Mouse (Mus musculus) lung, adult 18-20 months (tissue): ENCODE data around the gene Igf1r.

Experiments used
- DNase-seq, 2 experiments: peaks; one replicate each; pipeline ENCODE4 v3.0.0; 2022; ENCODE audit warnings: mixed read lengths in 2 of 2

Gene Igf1r

DNA sequence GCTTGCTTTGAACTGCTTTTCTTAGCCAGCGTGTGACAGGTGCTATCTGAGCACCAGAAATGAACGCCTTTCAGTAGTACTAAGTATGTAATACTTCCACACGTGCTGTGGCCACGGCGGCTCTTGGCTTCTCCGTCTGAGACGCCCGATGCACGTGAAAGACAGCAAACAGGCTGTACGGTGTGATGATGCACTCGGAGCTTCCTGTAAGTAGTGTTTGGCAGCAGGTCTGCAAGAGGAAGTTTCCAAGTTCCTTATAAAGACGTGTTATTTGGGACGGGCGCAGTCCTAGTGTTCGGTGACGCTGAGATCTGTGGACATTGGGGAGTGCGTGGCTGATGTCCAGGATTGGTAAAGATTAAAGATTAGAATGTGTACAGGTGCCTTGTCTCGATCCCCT, 5.4 kb downstream of the Igf1r start:
- DNase-seq = peak; percentile 38 to 57

DNA sequence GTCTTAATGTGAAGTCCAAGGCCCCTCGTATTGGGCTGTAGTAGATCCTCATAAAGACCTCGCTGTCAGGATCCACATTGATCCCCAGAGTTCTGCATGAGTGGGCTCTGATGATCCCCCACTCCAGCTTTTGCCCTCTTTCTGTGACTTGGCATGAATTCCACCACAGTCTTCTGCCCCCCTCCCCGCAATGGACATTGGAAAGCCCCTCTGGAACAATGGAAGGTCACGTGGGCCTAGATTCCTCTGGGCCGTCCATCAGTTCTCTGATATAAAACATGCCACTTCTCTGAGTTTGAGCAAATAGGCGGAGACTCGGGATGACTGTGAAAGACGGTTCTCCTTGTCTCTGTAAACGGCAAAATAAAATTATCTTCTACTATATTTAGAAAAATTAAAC, 8.1 kb downstream of the Igf1r start:
- DNase-seq = no peak

DNA sequence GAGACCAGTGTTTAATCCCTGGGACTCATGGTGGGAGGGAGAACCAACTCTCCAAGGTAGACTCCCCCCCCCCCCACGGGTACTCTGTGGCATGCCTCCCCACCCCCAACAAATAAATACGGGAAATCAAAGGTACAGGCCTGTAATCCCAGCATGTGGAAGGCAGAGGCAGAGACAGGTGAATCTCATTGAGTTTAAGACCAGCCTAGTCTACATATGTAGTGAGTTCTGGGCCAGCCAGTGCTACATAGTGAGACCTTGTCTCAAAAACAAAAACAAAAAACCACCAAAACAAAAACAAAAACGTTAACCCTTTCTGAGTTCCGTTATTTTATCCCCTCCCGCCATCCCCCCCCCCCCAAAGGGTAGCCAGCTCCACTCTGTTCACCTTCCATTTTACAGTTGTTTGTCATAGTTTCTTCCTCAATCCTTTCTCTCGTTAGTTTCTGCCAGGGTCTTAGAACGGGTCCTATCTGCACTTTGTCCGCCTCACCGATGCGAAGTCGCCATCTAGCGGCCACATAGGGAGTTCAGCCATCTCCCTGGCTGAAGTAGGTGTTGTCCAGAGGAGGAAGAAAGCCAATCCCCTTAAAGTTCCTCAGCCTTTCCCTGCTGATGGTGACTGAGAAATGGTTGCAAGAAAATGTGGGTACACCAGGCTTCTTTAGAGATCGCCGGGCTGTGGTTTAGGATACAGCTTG, 9.1 kb downstream of the Igf1r start:
- peak; percentile 79 to 84 for DNase-seq

DNA sequence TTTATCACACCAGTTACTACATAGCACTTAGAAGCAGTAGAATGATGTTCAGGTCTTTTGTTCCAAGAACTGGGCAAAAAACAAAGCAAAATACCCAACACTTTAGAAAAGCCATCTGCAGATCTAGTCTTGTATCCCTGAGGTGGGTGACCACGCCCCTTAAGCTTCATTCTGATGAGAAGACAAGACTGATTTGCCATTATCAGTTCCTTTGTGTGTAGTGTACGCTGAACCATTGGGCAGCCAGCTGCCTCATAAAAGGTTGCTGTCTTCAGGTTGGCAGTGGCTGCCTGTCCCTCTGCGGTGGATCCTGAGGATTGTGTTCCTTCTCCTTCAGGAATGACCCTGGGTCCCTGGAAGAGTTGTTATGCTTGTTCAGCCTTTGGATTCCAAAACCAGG, 11.1 kb downstream of the Igf1r start:
- no peak for DNase-seq

DNA sequence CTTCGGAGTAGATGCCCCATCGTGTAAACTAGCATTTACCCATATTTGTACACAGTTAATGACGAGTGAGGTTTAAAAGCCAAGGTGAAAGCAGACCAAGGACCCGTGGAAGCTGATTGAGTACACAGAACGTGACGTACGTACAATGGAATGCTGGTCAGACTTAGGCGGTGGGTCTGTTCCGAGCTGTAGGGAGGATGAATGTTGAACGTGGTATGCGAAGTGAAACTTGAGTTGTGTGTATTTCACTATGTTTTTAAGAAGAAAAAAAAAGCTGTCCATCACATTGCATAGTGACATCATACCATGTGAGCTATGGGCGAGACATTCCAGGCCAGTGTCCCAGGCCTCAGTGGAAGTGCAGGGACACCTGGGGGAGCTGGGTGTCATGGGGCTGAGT, 15.8 kb downstream of the Igf1r start:
- DNase-seq = peak in 1 of 2 experiments; percentile 27

DNA sequence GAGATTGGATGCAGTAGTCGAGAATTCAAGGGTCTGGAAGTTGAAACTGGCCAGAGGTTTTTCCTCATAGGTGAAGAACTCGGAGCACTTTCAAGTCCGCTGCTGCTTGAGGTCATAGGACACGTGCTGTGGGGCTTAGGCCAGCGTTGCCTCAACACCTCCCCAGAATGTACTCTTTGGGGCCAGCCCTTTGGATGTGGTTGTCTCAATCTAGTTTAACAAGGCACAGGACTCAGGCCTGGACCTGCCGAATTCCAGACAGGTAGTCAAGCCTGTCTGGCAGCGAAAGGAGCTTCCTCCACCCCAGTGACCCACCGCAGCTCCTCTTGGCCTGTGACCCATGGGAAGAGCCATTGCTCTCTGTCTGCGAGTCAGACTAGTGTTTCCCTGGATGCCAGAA, 16.4 kb downstream of the Igf1r start:
- DNase-seq = no peak

DNA sequence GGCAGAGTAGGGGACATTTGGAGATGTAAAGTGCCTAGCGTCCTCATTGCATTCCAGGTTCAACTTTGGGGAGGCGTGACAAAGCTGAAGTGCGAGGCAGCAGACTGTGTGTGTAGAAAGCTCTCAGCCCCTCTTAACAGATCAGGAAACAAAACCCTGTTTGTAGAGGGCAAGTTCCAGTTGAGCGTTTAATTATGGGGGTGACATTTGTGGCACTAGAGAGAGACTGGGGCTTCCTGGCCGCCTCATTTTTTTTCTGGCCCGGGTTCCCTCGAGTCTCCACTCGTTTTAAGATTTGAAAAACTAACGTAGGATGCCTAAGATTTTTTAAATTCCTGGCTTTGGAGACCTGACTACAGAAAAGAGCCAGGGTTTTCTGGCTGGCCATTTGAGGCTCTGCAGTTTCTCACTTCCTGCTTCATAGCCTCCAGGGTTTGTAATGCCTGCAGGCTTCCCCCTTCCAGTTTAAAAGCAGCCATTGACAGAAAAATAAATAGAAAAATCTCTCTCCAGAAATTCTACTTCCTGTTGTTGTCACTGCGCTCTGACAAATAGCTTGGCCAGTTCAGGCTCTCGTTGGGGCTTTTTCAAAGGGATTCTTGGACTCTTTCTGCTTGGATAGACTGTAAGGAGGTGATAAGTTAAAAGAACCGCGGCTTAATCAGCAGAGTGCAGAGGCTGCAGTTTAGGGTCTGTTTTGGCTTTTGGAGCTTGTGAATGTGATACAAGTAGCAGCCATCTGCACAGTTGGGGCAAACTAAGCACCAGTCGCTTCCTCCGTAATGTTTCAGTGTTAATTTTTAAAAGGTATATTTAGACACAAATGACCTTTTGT, 20.8 kb downstream of the Igf1r start:
- DNase-seq = peak; percentile 30 to 40

DNA sequence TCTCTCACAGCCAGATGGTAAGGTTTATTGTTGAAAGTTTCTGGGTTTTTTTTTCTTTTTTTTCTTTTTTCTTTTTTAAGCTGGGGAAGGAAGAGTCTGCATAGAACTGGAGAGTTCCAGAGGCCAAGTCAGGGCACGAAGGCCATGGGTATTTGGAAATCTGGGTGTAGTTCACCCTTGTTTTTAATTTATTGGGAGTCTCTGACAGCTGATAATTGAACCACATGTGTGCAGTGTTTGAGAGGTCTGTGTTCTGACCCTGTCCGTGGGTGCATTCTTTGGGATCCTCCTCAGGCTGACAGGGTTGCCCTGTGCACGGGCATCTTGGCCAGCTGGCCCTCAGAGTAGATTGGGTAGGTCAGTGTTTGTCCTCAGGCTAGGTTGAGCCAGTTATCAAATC, 29.3 kb downstream of the Igf1r start:
- no peak for DNase-seq

DNA sequence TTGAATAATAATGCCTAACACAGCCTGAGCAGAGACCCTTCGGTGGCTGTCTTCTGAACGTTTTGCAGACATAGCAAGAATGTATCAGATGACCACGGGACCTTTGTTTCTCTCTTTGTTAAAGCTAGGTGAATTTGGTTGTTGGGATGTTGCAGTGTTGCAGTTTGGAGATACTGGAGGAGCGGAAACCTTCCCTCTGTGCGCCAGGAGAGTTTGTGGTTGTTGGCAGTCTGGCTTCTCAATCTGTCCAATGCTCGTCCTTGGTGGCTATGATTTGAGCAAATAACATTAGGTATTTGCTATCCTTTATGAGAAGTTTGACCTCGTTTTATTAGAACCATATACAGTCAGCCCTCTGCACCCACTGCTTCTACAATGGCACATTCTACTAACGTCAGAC, 30.2 kb downstream of the Igf1r start:
- no peak for DNase-seq

DNA sequence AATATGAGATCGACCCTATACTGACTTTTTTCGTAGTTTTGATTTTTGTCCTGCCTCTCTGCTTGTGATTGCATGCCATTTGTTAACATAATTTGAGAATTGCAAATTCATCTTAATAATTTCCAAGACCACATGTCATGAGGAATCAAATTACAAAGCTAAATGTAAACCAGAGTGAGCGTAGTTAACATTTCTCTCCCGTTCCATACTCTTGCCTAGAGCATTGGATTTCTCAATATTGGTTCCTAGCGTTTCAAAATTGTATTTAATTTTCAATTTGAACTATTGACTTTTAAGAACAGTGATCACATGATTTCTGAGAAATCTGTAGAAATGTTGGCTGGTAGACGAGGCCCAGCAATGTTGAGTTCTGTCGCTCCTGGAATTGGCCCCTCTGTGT, 30.8 kb downstream of the Igf1r start:
- no peak for DNase-seq

DNA sequence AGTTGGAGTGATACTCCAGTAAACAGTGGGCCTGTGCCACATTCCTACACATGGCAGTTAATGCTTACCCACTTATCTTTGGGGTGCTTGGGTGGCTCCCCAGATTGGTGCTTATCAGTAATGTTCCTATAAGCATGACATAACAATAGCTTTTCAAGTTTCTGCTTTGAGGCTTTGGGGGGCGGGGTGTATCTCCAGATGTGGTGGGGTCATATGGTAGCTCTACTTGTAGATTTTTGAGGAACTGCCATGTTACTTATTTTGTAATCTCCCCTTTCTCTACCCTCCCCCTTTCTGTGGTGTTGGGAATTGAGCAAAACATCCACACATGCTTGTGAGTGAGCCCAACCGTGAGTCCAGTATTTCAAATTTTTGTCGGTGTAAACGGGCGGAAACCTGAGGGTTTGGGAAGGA, 32.4 kb downstream of the Igf1r start:
- DNase-seq = no peak

DNA sequence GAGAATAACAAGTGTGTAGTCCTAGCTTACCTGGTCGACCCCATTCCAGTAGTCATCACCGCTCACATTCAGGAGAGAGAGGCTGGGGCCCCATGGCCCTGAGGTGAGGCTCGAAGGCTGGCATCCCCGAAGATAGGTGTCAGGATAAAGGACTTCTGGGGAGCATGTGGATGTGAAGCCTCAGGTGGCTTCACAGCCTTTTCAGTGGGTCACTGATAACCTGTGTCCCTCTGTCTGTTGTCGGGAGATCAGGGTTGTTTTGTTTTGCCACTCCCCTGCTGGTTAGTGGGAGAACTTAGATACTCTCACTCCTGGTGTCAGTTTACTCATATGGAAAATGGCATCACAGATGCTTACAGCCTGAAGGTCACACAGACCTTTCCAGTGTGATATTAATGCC, 32.9 kb downstream of the Igf1r start:
- DNase-seq = no peak

DNA sequence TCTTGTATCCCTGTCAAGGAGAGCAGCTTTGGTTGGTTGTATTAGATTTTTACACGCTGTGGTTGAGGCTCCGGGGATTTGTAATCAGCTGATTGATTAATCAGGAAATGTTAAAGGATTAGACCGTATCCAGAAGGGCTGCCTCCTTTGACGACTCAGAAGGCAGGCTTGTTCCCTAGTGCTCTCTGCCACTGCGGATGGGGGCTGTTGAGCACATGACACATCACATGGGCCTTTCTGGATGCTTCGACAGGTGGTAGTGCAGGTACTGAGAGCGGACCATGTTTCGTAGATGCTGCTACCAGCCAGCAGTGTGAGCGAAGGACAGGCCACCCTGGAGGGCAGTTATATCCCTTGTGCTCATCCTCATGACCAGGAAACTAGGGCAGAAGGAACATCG, 33.6 kb downstream of the Igf1r start:
- no peak for DNase-seq

DNA sequence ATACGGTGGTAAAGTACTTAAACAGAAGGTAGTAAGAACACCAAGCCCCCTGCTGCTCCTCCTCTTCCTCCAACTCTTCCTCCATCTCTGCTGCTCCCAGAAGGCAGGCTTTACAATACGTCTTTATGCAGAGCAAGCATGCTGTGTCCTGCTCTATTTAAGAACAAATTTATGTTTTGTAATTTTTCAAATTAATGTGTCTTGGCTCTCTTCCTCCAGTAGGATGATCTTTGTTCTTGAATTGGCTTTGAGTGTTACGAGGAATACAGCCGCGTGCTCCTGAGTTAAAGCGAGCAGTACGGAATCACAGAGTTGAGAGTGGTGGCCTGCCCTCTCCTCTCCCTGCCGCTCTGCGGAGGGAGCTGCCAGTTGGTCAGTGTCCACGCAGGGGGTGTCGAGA, 34.2 kb downstream of the Igf1r start:
- no peak for DNase-seq

DNA sequence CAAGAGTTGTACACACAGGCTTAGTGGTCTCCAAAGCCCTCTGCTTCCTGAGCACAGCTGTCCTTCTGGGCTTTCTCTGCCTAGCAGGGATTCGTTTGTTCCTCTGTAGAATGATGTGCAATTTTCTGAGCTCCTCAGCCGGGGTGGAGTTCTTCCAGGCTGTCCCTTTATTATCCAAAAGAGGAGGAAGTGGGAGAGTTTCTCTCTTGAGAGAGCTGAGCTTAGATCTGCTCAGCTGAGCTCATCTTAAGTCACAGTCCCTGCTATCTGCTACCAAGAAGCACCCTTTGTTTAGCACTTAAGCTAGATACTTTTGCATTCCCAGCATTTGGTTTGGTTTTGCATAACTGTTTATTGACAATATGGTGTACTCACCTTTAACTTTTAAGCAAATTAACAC, 36.7 kb downstream of the Igf1r start:
- no peak for DNase-seq

DNA sequence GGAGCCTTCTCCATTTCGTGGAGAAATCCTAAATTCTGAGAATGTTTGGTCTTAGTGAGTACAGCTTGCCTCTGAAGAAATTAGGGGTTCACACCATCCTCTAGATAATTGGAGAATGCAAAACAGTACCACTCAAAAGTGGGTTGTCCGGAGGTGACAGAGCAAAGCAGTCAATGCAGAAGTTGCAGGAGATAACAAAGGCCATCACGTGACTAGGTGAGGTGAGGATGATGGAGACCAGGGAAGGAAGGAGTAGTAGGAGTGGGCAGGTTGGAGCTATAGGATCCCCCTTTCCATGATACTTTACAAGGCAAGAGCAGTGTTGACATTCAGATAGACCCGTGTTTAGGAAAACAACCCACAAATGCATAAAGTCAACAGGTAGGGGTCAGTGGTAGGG, 41.0 kb downstream of the Igf1r start:
- DNase-seq = no peak

DNA sequence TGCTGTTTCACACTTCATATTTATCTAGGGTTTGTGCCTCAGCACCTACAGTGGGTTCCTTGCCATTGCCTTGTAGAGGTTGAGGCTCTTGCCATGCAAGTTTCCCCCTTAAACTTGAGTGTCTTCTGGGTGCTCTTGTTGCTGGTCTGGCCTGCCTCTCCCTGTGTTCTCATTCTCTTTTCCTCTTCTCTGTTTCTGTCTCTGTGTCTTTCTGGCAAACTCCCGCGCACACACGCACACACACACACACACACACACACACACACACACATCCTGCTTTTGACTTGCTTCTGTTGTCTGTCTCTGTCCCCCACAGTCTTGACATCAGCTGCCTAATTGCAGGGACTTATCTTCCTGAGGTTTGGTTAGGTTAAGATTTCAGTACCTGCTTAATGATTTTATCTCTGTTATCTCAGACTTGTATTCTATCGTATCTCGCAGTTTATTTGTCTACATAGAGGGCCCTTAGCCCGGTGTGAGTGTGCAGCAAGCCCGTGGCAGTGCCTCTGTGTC, 41.8 kb downstream of the Igf1r start:
- DNase-seq = no peak

DNA sequence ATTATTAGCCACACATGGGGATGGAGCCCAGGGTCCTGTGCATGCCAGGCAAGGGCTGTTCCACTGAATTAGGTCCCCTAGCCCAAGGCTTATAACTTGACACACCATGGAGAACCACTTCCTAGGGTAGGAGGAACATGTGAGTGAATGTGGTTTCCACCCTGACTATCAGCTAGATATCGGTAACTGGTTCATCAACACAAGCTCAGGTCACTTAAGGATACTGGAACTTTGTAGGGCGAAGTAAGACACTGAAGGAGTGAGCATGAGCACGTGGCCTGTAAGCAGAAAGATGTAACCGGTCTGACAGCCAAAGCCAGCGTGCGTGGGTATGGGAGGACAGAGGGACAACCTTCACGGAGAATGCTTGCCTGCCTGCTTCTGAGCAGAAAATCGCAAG, 42.6 kb downstream of the Igf1r start:
- no peak for DNase-seq

DNA sequence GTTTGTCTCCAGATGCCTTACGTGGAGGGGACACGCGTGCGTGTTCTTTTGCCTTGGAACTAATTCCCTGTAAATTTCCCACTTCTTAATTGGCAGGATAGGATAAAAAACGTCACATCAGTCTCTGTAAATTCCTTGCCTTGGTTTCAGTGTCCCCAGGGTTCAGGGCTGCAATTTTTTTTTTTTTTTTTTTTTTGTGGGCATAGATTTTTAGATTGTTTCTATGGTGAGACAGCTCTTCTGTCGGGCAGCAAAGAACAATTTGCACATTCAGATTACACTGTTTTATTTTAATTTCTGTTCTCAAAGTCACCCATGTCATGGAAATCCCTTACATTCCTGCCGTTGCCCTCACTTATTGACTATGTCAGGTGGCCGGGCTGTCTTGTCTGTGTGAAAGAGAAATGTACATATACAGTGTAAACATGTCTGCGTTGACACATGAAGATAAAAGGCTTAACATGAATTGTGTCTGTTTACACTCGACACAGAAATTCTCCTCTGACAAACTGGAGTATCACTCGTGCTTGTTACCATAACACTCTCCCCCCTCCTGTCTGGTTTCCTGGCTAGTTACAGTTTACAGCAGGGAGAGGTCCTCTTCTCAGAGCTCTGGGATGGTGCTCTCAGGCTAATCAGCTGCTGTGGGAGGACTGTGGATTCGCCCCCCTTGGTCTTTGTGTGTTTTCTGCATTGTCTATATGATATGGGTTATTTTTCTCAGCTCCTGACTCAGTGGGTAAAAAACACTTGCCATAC, 43.8 kb downstream of the Igf1r start:
- DNase-seq = peak in 1 of 2 experiments; percentile 25

DNA sequence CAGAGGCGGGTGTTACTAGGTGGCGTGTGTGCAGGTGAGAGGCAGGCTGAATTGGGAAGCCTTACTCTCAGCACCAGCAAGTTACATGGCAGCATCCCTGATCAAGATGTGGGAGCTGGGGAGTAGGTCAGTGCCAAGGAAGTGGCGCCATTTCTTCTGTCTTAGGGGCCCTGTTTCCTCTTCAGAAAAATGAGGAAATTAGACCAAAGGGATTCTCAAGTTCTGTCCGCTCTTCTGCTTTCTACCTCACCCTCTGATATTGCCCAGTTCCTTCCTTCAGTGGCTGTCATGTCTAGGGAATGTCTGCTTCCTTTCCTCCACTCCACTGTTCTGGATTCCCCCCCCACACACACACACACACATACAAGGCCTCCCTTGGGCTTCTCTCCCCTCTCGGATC, 48.6 kb downstream of the Igf1r start:
- DNase-seq = no peak

DNA sequence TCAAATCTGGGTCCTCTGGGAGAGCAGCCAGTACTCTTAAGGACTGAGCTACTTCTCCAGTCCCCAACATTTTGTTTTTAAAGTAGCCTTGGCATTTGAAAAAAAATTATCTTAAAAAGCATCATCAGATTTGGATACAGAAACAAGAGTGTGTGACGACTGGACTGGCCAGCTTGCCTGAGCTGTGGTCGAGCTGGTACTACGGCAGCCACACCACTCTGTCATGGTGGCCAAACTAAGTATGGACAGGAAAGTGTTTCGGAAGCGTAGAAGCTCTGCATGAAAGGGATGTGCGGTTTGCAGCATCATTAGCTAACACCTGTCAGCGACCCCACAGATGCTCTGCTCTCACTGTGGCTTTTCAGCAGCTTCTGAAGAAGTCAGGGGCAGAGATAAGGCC, 53.4 kb downstream of the Igf1r start:
- DNase-seq = no peak

DNA sequence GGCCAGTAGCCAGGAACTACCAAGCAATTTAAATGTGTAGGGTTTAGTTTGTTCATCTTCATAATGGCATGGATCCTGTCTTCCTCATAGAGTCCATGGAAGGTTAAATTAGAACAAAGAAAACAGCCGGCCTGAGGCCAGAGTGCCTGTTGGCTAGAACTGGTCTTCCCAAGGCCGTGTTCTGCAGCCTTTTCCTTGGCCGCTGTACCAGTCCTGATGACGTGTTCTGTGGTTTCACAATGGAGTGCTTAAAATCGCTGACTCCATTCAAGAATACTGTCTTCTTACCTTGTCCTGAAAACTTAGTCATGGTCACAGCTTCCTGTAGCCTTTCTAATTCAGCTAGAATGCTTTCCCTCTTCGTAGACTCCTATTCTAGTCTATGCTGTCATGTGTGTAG, 53.9 kb downstream of the Igf1r start:
- peak in 1 of 2 experiments; percentile 45 for DNase-seq

DNA sequence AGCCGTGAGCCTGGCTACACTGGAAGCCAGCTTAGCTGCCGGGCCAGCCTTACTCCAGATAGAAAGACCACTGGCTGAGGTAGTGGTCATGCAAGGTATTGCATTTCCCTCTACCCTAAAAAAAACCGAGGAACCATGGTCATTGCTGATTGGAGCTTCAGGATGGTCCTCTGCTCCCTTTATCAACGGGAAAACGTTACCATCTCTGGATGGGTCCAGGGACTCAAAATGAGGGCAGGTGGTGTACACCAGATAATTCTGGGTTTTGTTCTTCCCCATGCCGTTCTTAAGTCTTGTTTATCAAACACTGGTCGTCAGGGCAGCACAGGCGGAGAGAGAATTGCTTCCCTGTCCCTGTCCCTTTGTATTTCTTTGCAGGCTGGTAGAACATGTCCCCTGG, 57.0 kb downstream of the Igf1r start:
- no peak for DNase-seq

DNA sequence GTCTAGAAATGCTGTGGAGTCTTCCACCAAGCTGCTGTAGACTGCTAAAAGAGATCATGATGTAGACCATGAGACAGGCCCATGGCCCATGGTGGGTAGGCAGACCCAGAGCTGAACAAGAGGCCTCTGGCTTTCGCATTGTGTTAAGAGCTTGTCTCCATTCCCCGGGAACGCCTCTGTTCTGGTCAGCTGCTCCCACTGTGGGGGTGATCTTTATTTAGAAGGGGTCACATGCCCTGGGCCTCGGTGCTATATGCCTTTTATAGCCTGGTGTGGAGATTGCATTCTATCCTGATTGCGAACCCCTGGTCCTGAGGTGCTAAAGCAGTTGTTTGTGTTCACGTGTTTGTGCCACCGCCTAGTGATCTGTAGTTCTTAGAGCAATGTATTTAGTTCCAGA, 57.5 kb downstream of the Igf1r start:
- no peak for DNase-seq
